Mouse (Mus musculus) MEL (cell line): ENCODE results near the gene Ankrd36. TPM values are rescaled to one million over a fixed set of nuclear protein-coding genes. Genes with fewer than 3 reads are reported as not detected.
"Not testable (repeated sequence)": the region's sequence is repeated elsewhere in the genome, so short reads cannot be mapped to it uniquely, and the experiment has no call there.

Experiments
- DNase-seq: peaks from one replicate; pipeline ENCODE4 v3.0.0; 2011; ENCODE audit warnings: low read depth, low spot score
- H3K27ac ChIP-seq: 2 replicates; pipeline ENCODE4 v1.5.1; 2012; ENCODE audit warnings: low read depth, mild to moderate bottlenecking, control low read depth, low read length, moderate library complexity; ENCODE audit not compliant: control insufficient read depth
- H3K27me3 ChIP-seq, 2 experiments: fragments of 150-350 bp in 1 of 2; sonication (generic) in 1 of 2; 2 replicates each; pipeline ENCODE4 v1.6.1; 2012; ENCODE audit warnings: low read length in 2 of 2, mild to moderate bottlenecking in 2 of 2, improper control_type of control experiment in 1 of 2, moderate library complexity in 1 of 2; ENCODE audit not compliant: insufficient read depth in 2 of 2, control insufficient read depth in 1 of 2
- H3K36me3 ChIP-seq, 2 experiments: 2 replicates each; pipeline ENCODE4 v1.6.1; 2012 to 2014; ENCODE audit warnings: low read length in 2 of 2, improper control_type of control experiment in 1 of 2, inconsistent platforms in 1 of 2, mild to moderate bottlenecking in 1 of 2; ENCODE audit not compliant: insufficient read depth in 2 of 2, control insufficient read depth in 1 of 2
- H3K4me1 ChIP-seq, 2 experiments: fragments of 150-350 bp in 1 of 2; sonication (generic) in 1 of 2; 2 replicates each; pipeline ENCODE4 v1.6.1; 2012; ENCODE audit warnings: low read length in 2 of 2, improper control_type of control experiment in 1 of 2, mild to moderate bottlenecking in 1 of 2; ENCODE audit not compliant: insufficient read depth in 2 of 2, control insufficient read depth in 1 of 2
- H3K4me3 ChIP-seq, 2 experiments: fragments of 150-350 bp in 1 of 2; sonication (generic) in 1 of 2; 2 replicates each; pipeline ENCODE4 v1.5.1; 2012; ENCODE audit warnings: low read depth in 2 of 2, low read length in 2 of 2, mild to moderate bottlenecking in 2 of 2, moderate library complexity in 2 of 2, control low read depth in 1 of 2, improper control_type of control experiment in 1 of 2; ENCODE audit not compliant: control insufficient read depth in 1 of 2, insufficient read depth in 1 of 2
- H3K79me2 ChIP-seq: 2 replicates; pipeline ENCODE4 v1.6.1; 2012; ENCODE audit warnings: mild to moderate bottlenecking, low read length, moderate library complexity; ENCODE audit not compliant: control insufficient read depth, poor library complexity, insufficient read depth
- H3K9ac ChIP-seq: 2 replicates; pipeline ENCODE4 v1.6.1; 2012; ENCODE audit warnings: low read depth, mild to moderate bottlenecking, control low read depth, low read length, moderate library complexity; ENCODE audit not compliant: control insufficient read depth, poor library complexity, severe bottlenecking
- H3K9me3 ChIP-seq: fragments of 150-350 bp; sonication (generic); replicated peaks from 2 replicates; pipeline ENCODE4 v1.6.1; 2012; ENCODE audit warnings: mild to moderate bottlenecking, low read length, improper control_type of control experiment, moderate library complexity; ENCODE audit not compliant: insufficient read depth
- CHD2 ChIP-seq: IDR thresholded peaks from 2 replicates; pipeline ENCODE4 v1.6.1; 2011; ENCODE audit warnings: low read length, improper control_type of control experiment
- CTCF ChIP-seq, 3 experiments: IDR thresholded peaks in 2 of 3; conservative IDR thresholded peaks in 1 of 3; 2 replicates each; pipeline ENCODE4 v1.5.1; 2011 to 2012; ENCODE audit warnings: low read length in 3 of 3, low read depth in 2 of 3, mild to moderate bottlenecking in 2 of 3, improper control_type of control experiment in 1 of 3, inconsistent platforms in 1 of 3, mixed read lengths in 1 of 3, moderate library complexity in 1 of 3; ENCODE audit not compliant: control insufficient read depth in 1 of 3, insufficient read depth in 1 of 3, poor library complexity in 1 of 3, severe bottlenecking in 1 of 3
- E2F4 ChIP-seq: IDR thresholded peaks from 2 replicates; pipeline ENCODE4 v1.6.1; 2011; ENCODE audit warnings: low read depth, low read length, improper control_type of control experiment, borderline replicate concordance
- EP300 ChIP-seq, 2 experiments: IDR thresholded peaks; 2 replicates each; pipeline ENCODE4 v1.6.1; 2011; ENCODE audit warnings: improper control_type of control experiment in 2 of 2, low read length in 2 of 2, low read depth in 1 of 2, mild to moderate bottlenecking in 1 of 2
- GATA1 ChIP-seq: IDR thresholded peaks from 2 replicates; pipeline ENCODE4 v1.6.1; 2011; ENCODE audit warnings: low read depth, low read length, improper control_type of control experiment
- HCFC1 ChIP-seq: IDR thresholded peaks from 2 replicates; pipeline ENCODE4 v1.6.1; 2012; ENCODE audit warnings: low read depth, mild to moderate bottlenecking, inconsistent platforms, low read length, improper control_type of control experiment, moderate library complexity
- JUND ChIP-seq: IDR thresholded peaks from 2 replicates; pipeline ENCODE4 v1.6.1; 2011; ENCODE audit warnings: low read depth, mild to moderate bottlenecking, improper control_type of control experiment, low read length
- KAT2A ChIP-seq: conservative IDR thresholded peaks from 2 replicates; pipeline ENCODE4 v1.6.1; 2012; ENCODE audit warnings: low read depth, low read length, improper control_type of control experiment, inconsistent platforms
- MAFK ChIP-seq: IDR thresholded peaks from 2 replicates; pipeline ENCODE4 v1.6.1; 2011; ENCODE audit warnings: low read depth, mild to moderate bottlenecking, low read length, improper control_type of control experiment, borderline replicate concordance
- MAX ChIP-seq: IDR thresholded peaks from 2 replicates; pipeline ENCODE4 v1.6.1; 2011; ENCODE audit warnings: low read length, improper control_type of control experiment
- MAZ ChIP-seq: IDR thresholded peaks from 2 replicates; pipeline ENCODE4 v1.6.1; 2012; ENCODE audit warnings: low read depth, mild to moderate bottlenecking, inconsistent platforms, low read length, improper control_type of control experiment
- MEF2A ChIP-seq: IDR thresholded peaks from 2 replicates; pipeline ENCODE4 v1.6.1; 2014; ENCODE audit warnings: low read depth, mild to moderate bottlenecking, inconsistent platforms, low read length, improper control_type of control experiment; ENCODE audit not compliant: poor library complexity, insufficient replicate concordance, severe bottlenecking; ENCODE audit errors: extremely low read depth
- MXI1 ChIP-seq: IDR thresholded peaks from 2 replicates; pipeline ENCODE4 v1.6.1; 2011; ENCODE audit warnings: mild to moderate bottlenecking, low read depth, low read length, improper control_type of control experiment
- MYB ChIP-seq: IDR thresholded peaks from 2 replicates; pipeline ENCODE4 v1.6.1; 2011; ENCODE audit warnings: mild to moderate bottlenecking, low read depth, low read length, improper control_type of control experiment
- NRF1 ChIP-seq: IDR thresholded peaks from 2 replicates; pipeline ENCODE4 v1.6.1; 2014; ENCODE audit warnings: low read depth, mild to moderate bottlenecking, inconsistent platforms, low read length, improper control_type of control experiment, moderate library complexity; ENCODE audit not compliant: poor library complexity, insufficient read depth, severe bottlenecking
- POLR2A ChIP-seq, 2 experiments: IDR thresholded peaks; 2 replicates each; pipeline ENCODE4 v1.6.1; 2011 to 2012; ENCODE audit warnings: low read length in 2 of 2, mild to moderate bottlenecking in 2 of 2, control low read depth in 1 of 2, improper control_type of control experiment in 1 of 2, low read depth in 1 of 2, moderate library complexity in 1 of 2; ENCODE audit not compliant: control insufficient read depth in 1 of 2, insufficient read depth in 1 of 2, poor library complexity in 1 of 2
- POLR2AphosphoS5 ChIP-seq: IDR thresholded peaks from 2 replicates; pipeline ENCODE4 v1.6.1; 2012; ENCODE audit warnings: low read depth, borderline replicate concordance, mild to moderate bottlenecking, inconsistent platforms, low read length, moderate library complexity, mixed read lengths
- RCOR1 ChIP-seq: IDR thresholded peaks from 2 replicates; pipeline ENCODE4 v1.6.1; 2012; ENCODE audit warnings: low read depth, mild to moderate bottlenecking, inconsistent platforms, low read length, improper control_type of control experiment
- SMC3 ChIP-seq: IDR thresholded peaks from 2 replicates; pipeline ENCODE4 v1.6.1; 2011; ENCODE audit warnings: low read depth, low read length, improper control_type of control experiment
- TBP ChIP-seq: IDR thresholded peaks from 2 replicates; pipeline ENCODE4 v1.8.0; 2011; ENCODE audit warnings: low read depth, low read length, improper control_type of control experiment
- USF1 ChIP-seq: IDR thresholded peaks from 2 replicates; pipeline ENCODE4 v1.6.1; 2014; ENCODE audit warnings: low read depth, mild to moderate bottlenecking, inconsistent platforms, low read length, improper control_type of control experiment, moderate library complexity
- USF2 ChIP-seq, 2 experiments: IDR thresholded peaks; 2 replicates each; pipeline ENCODE4 v1.6.1; 2011 to 2012; ENCODE audit warnings: improper control_type of control experiment in 2 of 2, low read length in 2 of 2, borderline replicate concordance in 1 of 2, inconsistent platforms in 1 of 2, low read depth in 1 of 2, mild to moderate bottlenecking in 1 of 2; ENCODE audit not compliant: insufficient read depth in 1 of 2
- ZKSCAN1 ChIP-seq: IDR thresholded peaks from 2 replicates; pipeline ENCODE4 v1.6.1; 2012; ENCODE audit warnings: low read depth, mild to moderate bottlenecking, inconsistent platforms, low read length, improper control_type of control experiment, moderate library complexity
- ZMIZ1 ChIP-seq: IDR thresholded peaks from 2 replicates; pipeline ENCODE4 v1.6.1; 2012; ENCODE audit warnings: low read depth, mild to moderate bottlenecking, inconsistent platforms, low read length, improper control_type of control experiment, moderate library complexity
- polyA plus RNA-seq, 2 experiments: library from polyadenylated mRNA; stranded (reverse) in 1 of 2; unstranded in 1 of 2; fragments of >175 nt in 1 of 2; fragments of >200 nt in 1 of 2; gene quantifications; 2 replicates each; pipeline versions ENCODE4 v1.2.1 to v1.2.4; 2012; ENCODE audit warnings: low replicate concordance in 2 of 2, low read depth in 1 of 2; ENCODE audit not compliant: insufficient read length in 2 of 2, insufficient read depth in 1 of 2, missing spikeins in 1 of 2
- total RNA-seq: library from RNA; depleted of rRNA; stranded (reverse); fragments of 300-350 nt; gene quantifications from 2 replicates; pipeline ENCODE4 v1.2.3, GENCODE M21; 2012

The Ankrd36 gene
- total and polyA plus RNA-seq, 3 experiments, result 3.2 to 3.4 TPM; not detected in 1

GRCm38 (mm10) chr11:5611918-5612317, 42.4 kb downstream of the Ankrd36 start:
- not testable (repeated sequence) for H3K4me1 ChIP-seq, H3K27me3 ChIP-seq, H3K9me3 ChIP-seq, H3K36me3 ChIP-seq, H3K79me2 ChIP-seq
- H3K9ac ChIP-seq, result peak overlapping the region; percentile 76
- H3K4me3 ChIP-seq, result peak overlapping the region; percentile 63 to 76
- TF ChIP-seq JUND (peak; percentile 91; the same call in 1 of the 2 replicates), GATA1 (peak; percentile 77)
- DNase-seq, result peak; percentile 60
- peak overlapping the region; percentile 65 for H3K27ac ChIP-seq

- TF ChIP-seq MAZ (no peak), CTCF (IDR thresholded peaks at IDR 0.05 in 2 of 3, conservative IDR thresholded peaks at IDR 0.05 in 1 of 3; ENCODE audit: control insufficient read depth in 1 of 3, insufficient read depth in 1 of 3, low read depth in 2 of 3, low read length in 3 of 3, poor library complexity in 1 of 3, severe bottlenecking in 1 of 3) (no peak), ZMIZ1 (no peak), POLR2AphosphoS5 (no peak), CHD2 (no peak), JUND (no peak), ZKSCAN1 (no peak), HCFC1 (no peak), MXI1 (no peak), USF2 (IDR thresholded peaks at IDR 0.05; ENCODE audit: borderline replicate concordance in 1 of 2, insufficient read depth in 1 of 2, low read depth in 1 of 2, low read length in 2 of 2) (no peak), SMC3 (no peak), MYB (no peak), EP300 (IDR thresholded peaks at IDR 0.05; ENCODE audit: low read depth in 1 of 2, low read length in 2 of 2) (no peak)
- TF ChIP-seq, all 39 proteins: peak for 0
- Histone ChIP-seq H3K9ac (no peak overlapping the region), H3K79me2 (no peaks in the 10 kb centered on the region; the same call in 1 of the 2 replicates), H3K9me3 (no peaks in the 10 kb centered on the region), H3K36me3 (peaks cover 0 to 10% of the 10 kb centered on the region in 2 experiments; a peak in 2 of 4 replicates), H3K27me3 (no peaks in the 10 kb centered on the region), H3K27ac (no peak overlapping the region), H3K4me1 (peaks cover 7 to 9% of the 10 kb centered on the region in 2 experiments), H3K4me3 (no peak overlapping the region)
- DNase-seq, result no peak
Measured at GRCm38 (mm10) chr11:5614453-5614852, 45.0 kb downstream of the Ankrd36 start.

DNA sequence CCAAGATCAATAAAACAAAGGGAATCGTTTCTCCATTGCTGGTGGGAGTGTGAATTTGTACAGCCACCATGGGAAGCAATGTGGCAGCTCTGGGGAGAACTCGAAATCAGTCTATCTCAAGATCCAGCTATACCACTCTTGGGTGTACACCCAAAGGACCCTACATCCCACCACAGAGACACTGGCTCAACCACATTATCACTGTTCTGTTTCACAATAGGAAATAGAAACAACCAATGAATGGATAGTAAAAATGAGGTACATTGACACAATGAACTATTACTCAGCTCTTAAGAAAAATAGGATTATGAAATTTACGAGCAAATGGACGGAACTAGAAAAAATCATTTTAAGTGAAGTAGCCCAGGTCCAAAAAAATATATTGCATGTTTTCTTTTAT, 55.6 kb downstream of the Ankrd36 start:
- H3K36me3 ChIP-seq, result no peaks in the 10 kb centered on the region
- H3K9me3 ChIP-seq, result no peaks in the 10 kb centered on the region
- H3K27ac ChIP-seq, result no peak overlapping the region
- H3K4me3 ChIP-seq, result no peak overlapping the region
- DNase-seq, result no peak
- TF ChIP-seq USF1, result no peak
- TF ChIP-seq ZMIZ1, result no peak
- TF ChIP-seq POLR2AphosphoS5, result no peak
- no peak for TF ChIP-seq KAT2A
- TF ChIP-seq TBP, result no peak
- no peak for TF ChIP-seq CHD2
- no peak for TF ChIP-seq MYB
- TF ChIP-seq MAX, result no peak
- TF ChIP-seq POLR2A (IDR thresholded peaks at IDR 0.05; ENCODE audit: control insufficient read depth in 1 of 2, insufficient read depth in 1 of 2, low read depth in 1 of 2, low read length in 2 of 2, poor library complexity in 1 of 2), result no peak
- TF ChIP-seq USF2 (IDR thresholded peaks at IDR 0.05; ENCODE audit: borderline replicate concordance in 1 of 2, insufficient read depth in 1 of 2, low read depth in 1 of 2, low read length in 2 of 2), result no peak
- no peak for TF ChIP-seq RCOR1
- TF ChIP-seq NRF1, result no peak
- TF ChIP-seq SMC3, result no peak
- no peak for TF ChIP-seq MAZ
- TF ChIP-seq MEF2A, result no peak
- TF ChIP-seq MAFK, result no peak
- TF ChIP-seq GATA1, result no peak
- TF ChIP-seq E2F4, result no peak
- TF ChIP-seq EP300 (IDR thresholded peaks at IDR 0.05; ENCODE audit: low read depth in 1 of 2, low read length in 2 of 2), result no peak
- H3K27me3 ChIP-seq, result no peaks in the 10 kb centered on the region; a peak in 1 of 4 replicates
- no peak overlapping the region for H3K9ac ChIP-seq
- no peaks in the 10 kb centered on the region for H3K79me2 ChIP-seq
- H3K4me1 ChIP-seq, result no peaks in the 10 kb centered on the region
